Mouse (Mus musculus) left cerebral cortex, adult 2 months (tissue): ENCODE results near the gene Olfr681. TPM values are rescaled to one million over a fixed set of nuclear protein-coding genes. Genes with fewer than 3 reads are reported as not detected.
"Not testable (repeated sequence)": the region's sequence is repeated elsewhere in the genome, so short reads cannot be mapped to it uniquely, and the experiment has no call there.

Source experiments
- DNase-seq, 2 experiments: peaks; one replicate each; pipeline ENCODE4 v3.0.0; 2021 to 2022; ENCODE audit warnings: low spot score in 2 of 2, mixed read lengths in 1 of 2; ENCODE audit errors: extremely low spot score in 1 of 2
- H3K27ac ChIP-seq: fragments of 200-600 bp; 2 replicates; pipeline ENCODE4 v1.8.1; 2022
- H3K4me3 ChIP-seq: fragments of 200-600 bp; 2 replicates; pipeline ENCODE4 v1.8.1; 2022
- CTCF ChIP-seq: fragments of 200-600 bp; IDR thresholded peaks from 2 replicates; pipeline ENCODE4 v1.8.1; 2022; ENCODE audit warnings: antibody characterized with exemption, mild to moderate bottlenecking, moderate library complexity
- intact Hi-C: fragments of 180-260 bp; cut with DNase I; formaldehyde crosslinking; loops from one replicate; pipeline ENCODE4 v1.15.1; 2025
- long read RNA-seq, 2 experiments: library from polyadenylated mRNA; stranded (forward); transcript quantifications; one replicate each; pipeline ENCODE4 v2.0.0; 2021; ENCODE audit warnings: borderline mapping rate in 2 of 2
- total RNA-seq, 2 experiments: library from RNA; stranded (reverse); gene quantifications; 2 replicates each; pipeline ENCODE4 v1.2.3; 2021

Gene Olfr681
- total RNA-seq = not detected
- long read RNA-seq, experiment 1 = 0 reads
- long read RNA-seq, experiment 2 = 0 reads

DNA sequence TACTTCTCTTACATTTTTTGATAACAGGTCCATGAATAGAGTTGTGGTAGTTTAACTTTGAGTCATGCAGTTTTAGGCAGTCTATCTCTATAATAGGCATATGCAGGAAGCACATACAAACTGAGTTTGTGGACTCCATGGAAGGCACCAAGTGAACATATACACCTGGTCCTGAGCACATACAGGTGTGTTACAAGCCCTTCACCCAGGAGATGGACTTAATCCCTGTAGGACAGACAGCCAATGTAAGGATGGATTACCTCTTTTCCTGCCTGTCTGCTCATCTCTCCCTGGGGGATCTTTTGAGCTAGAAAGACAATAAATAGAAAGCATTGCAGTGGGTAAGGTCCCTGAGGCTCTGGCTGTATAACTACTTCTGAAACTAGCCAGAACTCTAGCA, at the start of gene Olfr681:
Olfr681 (plus strand) TSS at position 301 of the 400 bp plus-strand sequence.
- DNase-seq = no peak
- no peak for TF ChIP-seq CTCF
- H3K27ac ChIP-seq = no peak within 1 kb of the TSS
- H3K4me3 ChIP-seq = no peak within 1 kb of the TSS
- intact Hi-C loops = no loop called here

DNA sequence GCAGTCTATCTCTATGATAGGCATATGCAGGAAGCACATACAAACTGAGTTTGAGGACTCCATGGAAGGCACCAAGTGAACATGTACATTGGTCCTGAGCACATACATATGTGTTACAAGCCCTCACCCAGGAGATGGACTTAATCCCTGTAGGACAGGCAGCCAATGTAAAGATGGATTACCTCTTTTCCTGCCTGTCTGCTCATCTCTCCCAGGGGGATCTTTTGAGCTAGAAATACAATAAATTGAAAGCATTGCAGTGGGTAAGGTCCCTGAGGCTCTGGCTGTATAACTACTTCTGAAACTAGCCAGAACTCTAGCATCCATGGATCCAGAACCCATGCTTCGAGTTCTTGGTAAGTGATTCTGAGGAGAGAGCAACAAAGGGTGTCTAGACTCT, 35.7 kb upstream of the Olfr681 start, which contains the start of gene Olfr679:
Olfr679 (plus strand) TSS at position 301 of the 400 bp plus-strand sequence.
- no peak within 1 kb of the TSS for H3K27ac ChIP-seq
- H3K4me3 ChIP-seq = no peak within 1 kb of the TSS
- no peak for DNase-seq
- intact Hi-C loops = no loop called here
- no peak for TF ChIP-seq CTCF

DNA sequence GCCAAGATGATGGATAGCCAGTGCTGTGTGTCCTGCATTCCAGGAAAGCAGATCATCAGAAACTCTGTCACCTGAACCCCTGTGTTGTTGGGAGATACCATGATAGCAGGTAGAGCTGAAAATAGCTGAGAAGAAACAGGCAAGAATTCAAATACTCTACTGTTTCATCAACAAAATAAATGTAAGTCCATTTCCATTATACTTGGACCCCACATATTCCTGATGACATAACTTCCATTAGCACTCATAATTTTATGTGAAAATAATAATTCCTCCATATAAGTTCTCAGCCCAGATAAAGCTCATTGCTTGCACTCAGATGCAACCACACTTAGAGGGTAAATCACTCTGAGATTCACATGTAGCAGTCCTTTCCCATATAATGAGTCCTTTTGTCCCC, 23.9 kb upstream of the Olfr681 start, which contains the start of gene Olfr680-ps1:
Olfr680-ps1 (minus strand) TSS at position 101 of the 400 bp plus-strand sequence.
- intact Hi-C loops, DNase-seq, H3K27ac ChIP-seq, H3K4me3 ChIP-seq: not testable (repeated sequence)

DNA sequence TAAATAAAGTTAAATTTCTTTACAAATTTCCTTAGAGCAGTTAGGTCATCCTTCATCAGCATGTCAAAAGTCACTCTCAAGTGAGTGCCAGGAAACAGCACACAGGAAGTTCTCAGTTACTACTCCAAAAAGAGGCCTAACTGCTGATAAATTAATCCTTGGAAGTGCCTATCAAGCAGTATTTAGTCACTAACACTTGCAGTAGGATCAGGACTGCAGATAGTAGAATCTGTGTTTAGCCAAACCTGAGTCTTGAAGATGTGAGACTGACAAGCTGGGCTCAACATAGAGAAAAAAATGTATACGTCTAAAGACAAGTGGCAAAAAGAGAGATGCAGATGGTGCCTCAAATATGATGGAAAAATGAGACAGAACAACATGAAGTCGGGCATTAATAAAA, 24.6 kb downstream of the Olfr681 start:
- TF ChIP-seq CTCF = no peak
- Histone ChIP-seq H3K4me3 (no peak overlapping the region), H3K27ac (no peak overlapping the region)
- intact Hi-C loops = no loop called here
- no peak for DNase-seq

DNA sequence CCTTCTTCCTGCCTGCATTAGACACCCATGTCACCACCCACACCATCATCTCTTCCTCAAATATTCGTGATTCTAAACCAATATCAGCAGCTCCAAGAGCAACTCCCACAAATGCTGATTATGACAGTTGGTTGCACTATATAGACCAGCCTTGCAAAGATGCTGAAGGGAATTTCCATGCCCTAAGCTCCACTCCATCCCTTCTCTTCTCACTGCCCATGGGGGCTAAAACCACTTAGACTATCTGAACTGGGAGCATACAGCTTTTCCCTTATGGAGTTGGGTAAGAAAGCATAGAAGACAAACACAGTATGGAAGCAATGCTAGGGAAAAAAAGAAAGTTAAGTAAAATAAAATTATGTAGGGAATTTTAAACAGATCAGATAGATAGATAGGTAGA, 30.3 kb downstream of the Olfr681 start, which contains the start of gene Olfr683:
Olfr683 (minus strand) TSS at position 101 of the 400 bp plus-strand sequence.
- H3K27ac ChIP-seq = no peak within 1 kb of the TSS
- TF ChIP-seq CTCF = no peak
- DNase-seq = no peak
- H3K4me3 ChIP-seq = no peak within 1 kb of the TSS
- intact Hi-C loops = no loop called here

DNA sequence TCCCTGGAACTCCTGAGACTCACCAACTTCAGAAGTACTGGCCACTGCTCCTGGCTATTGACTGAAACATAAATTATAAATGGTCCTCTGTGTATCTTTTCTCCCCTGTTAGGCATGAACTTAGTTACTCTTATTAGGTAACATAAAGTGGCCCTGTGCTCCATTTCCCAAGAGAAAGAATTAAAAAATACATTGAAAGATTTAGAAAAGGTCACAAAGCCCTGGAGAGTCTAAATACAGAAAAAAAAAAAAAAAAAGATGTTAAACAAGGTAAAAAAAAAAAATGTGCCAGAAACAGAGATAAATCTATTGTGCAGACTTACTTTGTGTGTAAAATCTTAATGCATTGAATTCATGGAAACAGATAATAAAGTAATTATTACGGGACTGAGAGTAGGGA, 46.9 kb downstream of the Olfr681 start, which contains the start of gene Olfr684:
Olfr684 (minus strand) TSS at position 101 of the 400 bp plus-strand sequence.
- no peak for TF ChIP-seq CTCF
- Histone ChIP-seq H3K4me3 (no peak within 1 kb of the TSS), H3K27ac (no peak within 1 kb of the TSS)
- intact Hi-C loops = no loop called here
- no peak for DNase-seq

DNA sequence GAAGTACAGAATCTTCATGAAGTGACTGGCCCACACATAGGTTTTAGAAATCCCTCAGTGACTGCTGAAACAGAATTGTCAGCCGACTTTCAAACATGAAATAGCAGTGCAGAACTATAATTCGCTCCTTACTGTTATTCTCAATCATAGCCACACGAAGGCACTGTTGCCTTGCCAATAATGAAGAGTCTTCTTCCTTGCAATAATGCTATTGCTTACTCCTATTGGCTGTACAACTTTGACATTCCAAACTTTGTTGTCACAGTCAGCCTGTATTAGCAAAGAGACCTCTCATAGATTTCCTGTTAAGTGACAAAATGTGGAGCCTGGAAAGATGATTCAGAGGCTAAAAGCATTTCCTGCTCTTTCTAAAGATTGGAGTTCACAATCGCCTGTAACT, 54.1 kb downstream of the Olfr681 start:
- intact Hi-C loops = loop anchor here (2.0 to 10.0 kb wide), 3 partner anchors 224 to 354 kb away; no protein-coding TSS in a partner anchor
- Histone ChIP-seq H3K27ac (no peak overlapping the region), H3K4me3 (no peak overlapping the region)
- peak; percentile 75 for TF ChIP-seq CTCF
- DNase-seq = peak; percentile 16 to 28

Other genes with a start within 250 kb of the Olfr681 start
- not detected for gene Olfr665, start 238.8 kb upstream of the Olfr681 start, total RNA-seq
- not detected for gene Olfr666, start 220.9 kb upstream of the Olfr681 start, total RNA-seq
- gene Olfr667, start 195.4 kb upstream of the Olfr681 start, total RNA-seq = not detected
- gene Olfr668, start 188.8 kb upstream of the Olfr681 start, total RNA-seq = not detected
- not detected for gene Olfr669, start 182.6 kb upstream of the Olfr681 start, total RNA-seq
- gene Olfr670, start 154.2 kb upstream of the Olfr681 start, total RNA-seq = not detected
- not detected for gene Olfr671, start 137.7 kb upstream of the Olfr681 start, total RNA-seq
- not detected for gene Olfr672, start 114.8 kb upstream of the Olfr681 start, total RNA-seq
- not detected for gene Olfr675, start 88.4 kb upstream of the Olfr681 start, total RNA-seq
- gene Olfr676, start 84.1 kb upstream of the Olfr681 start, total RNA-seq = not detected
- gene Olfr677, start 65.5 kb upstream of the Olfr681 start, total RNA-seq = not detected
- gene Olfr678, start 52.4 kb upstream of the Olfr681 start, total RNA-seq = not detected
- gene Olfr679, start 35.6 kb upstream of the Olfr681 start, total RNA-seq = not detected
- gene Olfr680-ps1, start 24.0 kb upstream of the Olfr681 start, total RNA-seq = not detected
- gene Olfr683, start 30.2 kb downstream of the Olfr681 start, total RNA-seq = not detected
- gene Olfr684, start 46.8 kb downstream of the Olfr681 start, total RNA-seq = not detected
- gene Olfr685, start 69.2 kb downstream of the Olfr681 start, total RNA-seq = not detected
- gene Olfr686, start 90.6 kb downstream of the Olfr681 start, total RNA-seq = not detected
- not detected for gene Olfr688, start 171.3 kb downstream of the Olfr681 start, total RNA-seq
- gene Olfr689, start 194.3 kb downstream of the Olfr681 start, total RNA-seq = not detected
- 1 to 10 TPM in 1 of 2 experiments, under 1 TPM in 1; 0.93 to 1.2 TPM for gene Olfr690, start 217.3 kb downstream of the Olfr681 start, total RNA-seq
- 1 to 10 TPM in 1 of 2 experiments, under 1 TPM in 1; 0.96 to 1.3 TPM for gene Olfr691, start 225.4 kb downstream of the Olfr681 start, total RNA-seq